Mouse (Mus musculus) lung, embryonic 14.5 days (tissue): Measurements from ENCODE around the gene Leng8. TPM values are rescaled to one million over a fixed set of nuclear protein-coding genes. Genes with fewer than 3 reads are reported as not detected.

Experiments used
- ATAC-seq: fragments of 200-750 bp; cut with Nextera tagmentation; 2 replicates; pipeline ENCODE4 v1.8.0; 2017; ENCODE audit warnings: mild to moderate bottlenecking, moderate TSS enrichment, moderate library complexity; ENCODE audit not compliant: insufficient read depth
- DNase-seq: peaks from one replicate; pipeline ENCODE4 v3.0.0-alpha.2; 2015
- H3K27ac ChIP-seq: fragments of 300-500 bp; sonication (generic); 2 replicates; pipeline ENCODE4 v1.5.1; 2014; ENCODE audit warnings: low read depth, mild to moderate bottlenecking, moderate library complexity
- H3K27me3 ChIP-seq: fragments of 300-500 bp; sonication (generic); 2 replicates; pipeline ENCODE4 v1.6.1; 2014; ENCODE audit warnings: low read length, control low read depth; ENCODE audit not compliant: insufficient read depth
- H3K36me3 ChIP-seq: fragments of 300-500 bp; sonication (generic); 2 replicates; pipeline ENCODE4 v1.6.1; 2014; ENCODE audit warnings: control low read depth; ENCODE audit not compliant: insufficient read depth
- H3K4me1 ChIP-seq: fragments of 300-500 bp; sonication (generic); 2 replicates; pipeline ENCODE4 v1.6.1; 2014; ENCODE audit warnings: antibody characterized with exemption, control low read depth; ENCODE audit not compliant: insufficient read depth
- H3K4me2 ChIP-seq: fragments of 300-500 bp; sonication (generic); 2 replicates; pipeline ENCODE4 v1.6.1; 2014; ENCODE audit warnings: mild to moderate bottlenecking
- H3K4me3 ChIP-seq: fragments of 300-500 bp; sonication (generic); 2 replicates; pipeline ENCODE4 v1.5.1; 2014; ENCODE audit warnings: low read depth, low read length
- H3K9ac ChIP-seq: fragments of 300-500 bp; sonication (generic); 2 replicates; pipeline ENCODE4 v1.6.1; 2014
- H3K9me3 ChIP-seq: fragments of 300-500 bp; sonication (generic); 2 replicates; pipeline ENCODE4 v1.6.1; 2016; ENCODE audit warnings: low read depth, low read length, control low read depth
- CTCF ChIP-seq: IDR thresholded peaks from 2 replicates; pipeline ENCODE4 v1.5.1; 2016; ENCODE audit warnings: antibody characterized with exemption, low read depth
- WGBS: fragments of 180-500 bp; shearing (Covaris S2); extraction: QIAGEN DNeasy Blood & Tissue Kit; methylation state at CpG from one replicate; pipeline ENCODE4 v1.1.7; 2014; 5-methylcytosine and 5-hydroxymethylcytosine counted together
- polyA plus RNA-seq: library from polyadenylated mRNA; unstranded; fragments of >200 nt; fragmentation: Nextera tagmentation; extraction: Ambion mirVana; gene quantifications from 2 replicates; pipeline ENCODE4 v1.2.1, GENCODE M21; 2014

Leng8 gene
- polyA plus RNA-seq = 44.6 and 51.2 TPM in 2 replicates

- Histone ChIP-seq H3K27me3 (no peaks in the 10 kb centered on the region), H3K4me3 (peak within 1 kb of the TSS; percentile 80), H3K4me1 (0 out of 2 replicates have a peak, but pooled peaks cover 5% of the 10 kb centered on the region), H3K27ac (peak within 1 kb of the TSS; percentile 91), H3K9me3 (no peaks in the 10 kb centered on the region), H3K4me2 (peak within 1 kb of the TSS; percentile 85), H3K36me3 (peaks cover 38% of the 10 kb centered on the region), H3K9ac (peak within 1 kb of the TSS; percentile 77)
- DNase-seq (peak; percentile 99), ATAC-seq (peak; percentile 99)
- WGBS = under 1% methylated on average over 78 of the region's 78 CpGs
- no peak for TF ChIP-seq CTCF
Observed at GRCm38 (mm10) chr7:4136771-4137531, at the start of gene Leng8. Gene Leng8, plus strand, starts transcription at chr7:4137039.

GRCm38 (mm10) chr7:4087238-4087895 lies 49.5 kb upstream of the Leng8 start:
- no peaks in the 10 kb centered on the region for H3K36me3 ChIP-seq
- no peak overlapping the region for H3K9ac ChIP-seq
- no peak overlapping the region for H3K4me2 ChIP-seq
- no peak overlapping the region for H3K4me3 ChIP-seq
- no peaks in the 10 kb centered on the region for H3K27me3 ChIP-seq
- no peak for TF ChIP-seq CTCF
- no peak overlapping the region for H3K27ac ChIP-seq
- H3K4me1 ChIP-seq = no peaks in the 10 kb centered on the region
- no peak for ATAC-seq
- WGBS = 62% methylated on average over 4 of the region's 4 CpGs
- H3K9me3 ChIP-seq = no peaks in the 10 kb centered on the region
- DNase-seq = no peak

GRCm38 (mm10) chr7:4087896-4088480 lies 48.9 kb upstream of the Leng8 start:
- Histone ChIP-seq H3K27me3 (no peaks in the 10 kb centered on the region), H3K4me1 (no peaks in the 10 kb centered on the region), H3K4me2 (no peak overlapping the region), H3K9me3 (no peaks in the 10 kb centered on the region), H3K36me3 (no peaks in the 10 kb centered on the region), H3K27ac (no peak overlapping the region), H3K9ac (no peak overlapping the region), H3K4me3 (no peak overlapping the region)
- no peak for ATAC-seq
- 78% methylated on average over 6 of the region's 6 CpGs for WGBS
- DNase-seq = no peak
- no peak for TF ChIP-seq CTCF

GRCm38 (mm10) chr7:4088679-4089078 lies 48.2 kb upstream of the Leng8 start:
- 68% methylated on average over 2 of the region's 2 CpGs for WGBS
- H3K36me3 ChIP-seq = no peaks in the 10 kb centered on the region
- H3K4me2 ChIP-seq = no peak overlapping the region
- no peak for TF ChIP-seq CTCF
- ATAC-seq (no peak), DNase-seq (no peak)
- no peak overlapping the region for H3K9ac ChIP-seq
- no peaks in the 10 kb centered on the region for H3K27me3 ChIP-seq
- H3K27ac ChIP-seq = no peak overlapping the region
- no peaks in the 10 kb centered on the region for H3K9me3 ChIP-seq
- H3K4me3 ChIP-seq = no peak overlapping the region
- H3K4me1 ChIP-seq = no peaks in the 10 kb centered on the region

GRCm38 (mm10) chr7:4091170-4091569 lies 45.7 kb upstream of the Leng8 start:
- H3K9ac ChIP-seq = no peak overlapping the region
- no peaks in the 10 kb centered on the region for H3K36me3 ChIP-seq
- TF ChIP-seq CTCF = no peak
- DNase-seq = no peak
- H3K4me3 ChIP-seq = no peak overlapping the region
- no peaks in the 10 kb centered on the region for H3K27me3 ChIP-seq
- ATAC-seq = no peak
- H3K9me3 ChIP-seq = no peaks in the 10 kb centered on the region
- 39% methylated on average over 8 of the region's 8 CpGs for WGBS
- no peaks in the 10 kb centered on the region for H3K4me1 ChIP-seq
- no peak overlapping the region for H3K27ac ChIP-seq
- H3K4me2 ChIP-seq = no peak overlapping the region

- H3K9me3 ChIP-seq = no peaks in the 10 kb centered on the region
- no peaks in the 10 kb centered on the region for H3K4me1 ChIP-seq
- no peaks in the 10 kb centered on the region for H3K27me3 ChIP-seq
- 66% methylated on average over 2 of the region's 2 CpGs for WGBS
- DNase-seq (no peak), ATAC-seq (no peak)
- no peak overlapping the region for H3K9ac ChIP-seq
- H3K4me2 ChIP-seq = no peak overlapping the region
- no peak overlapping the region for H3K27ac ChIP-seq
- H3K4me3 ChIP-seq = no peak overlapping the region
- H3K36me3 ChIP-seq = no peaks in the 10 kb centered on the region
- TF ChIP-seq CTCF = no peak
Observed at GRCm38 (mm10) chr7:4098301-4098700, 38.5 kb upstream of the Leng8 start.

- ATAC-seq = no peak
- WGBS = 59% methylated on average over 2 of the region's 2 CpGs
Observed at GRCm38 (mm10) chr7:4098832-4099231, 38.0 kb upstream of the Leng8 start.

More at GRCm38 (mm10) chr7:4098832-4099231, 38.0 kb upstream of the Leng8 start:
- Histone ChIP-seq H3K9ac (no peak overlapping the region), H3K4me3 (no peak overlapping the region), H3K27ac (no peak overlapping the region), H3K9me3 (no peaks in the 10 kb centered on the region), H3K4me2 (no peak overlapping the region), H3K4me1 (no peaks in the 10 kb centered on the region), H3K27me3 (no peaks in the 10 kb centered on the region), H3K36me3 (no peaks in the 10 kb centered on the region)
- no peak for TF ChIP-seq CTCF
- DNase-seq = no peak
